Mouse (Mus musculus): ENCODE results near the gene Dbr1. TPM values are rescaled to one million over a fixed set of nuclear protein-coding genes. Genes with fewer than 3 reads are reported as not detected.
"Not testable (repeated sequence)": the region's sequence is repeated elsewhere in the genome, so short reads cannot be mapped to it uniquely, and the experiment has no call there.

Gene Dbr1
- total RNA-seq (2021), result 10 to 100 TPM; 11.4 to 12.4 TPM

DNA sequence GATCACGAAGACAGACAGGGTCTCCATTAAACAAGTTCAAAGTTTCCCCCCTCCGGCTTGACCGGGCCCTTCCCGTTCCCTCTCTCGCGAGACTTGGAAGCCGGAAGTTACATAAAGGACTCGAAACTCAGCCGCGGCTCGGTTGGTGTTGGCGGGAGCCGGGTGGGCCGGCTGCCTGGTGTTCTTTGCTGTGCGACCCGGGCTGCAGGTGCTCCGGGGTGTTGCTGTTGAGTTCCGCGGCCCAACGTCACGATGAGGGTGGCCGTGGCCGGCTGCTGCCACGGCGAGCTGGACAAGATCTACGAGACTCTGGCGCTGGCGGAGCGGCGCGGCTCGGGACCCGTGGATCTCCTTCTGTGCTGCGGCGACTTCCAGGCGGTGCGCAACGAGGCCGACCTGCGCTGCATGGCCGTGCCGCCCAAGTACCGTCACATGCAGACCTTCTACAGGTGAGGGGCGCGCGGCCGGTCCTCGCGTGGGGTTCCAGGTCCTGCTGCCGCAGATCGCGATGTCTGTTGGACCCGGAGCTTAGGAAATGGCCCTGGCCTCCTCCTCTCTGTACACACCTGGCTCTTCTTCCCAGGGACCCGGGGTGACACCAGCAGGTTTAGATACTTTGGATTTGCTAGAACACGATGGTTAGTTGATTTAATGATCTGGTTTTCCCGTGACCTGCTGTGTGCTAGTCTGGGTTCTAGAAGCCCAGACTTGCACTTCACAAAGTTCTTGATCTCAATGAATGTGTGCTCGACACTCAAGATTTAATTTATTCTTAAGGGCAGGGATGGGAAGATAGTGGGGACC is at the start of gene Dbr1:
TSS of gene Dbr1 (plus strand) at position 123 of the 804 bp plus-strand sequence.
- DNase-seq (ENCODE audit: extremely low spot score in 1 of 2, low spot score in 2 of 2), result peak; percentile 93 to 96
- intact Hi-C loops (cut with DNase I), result no loop called here

DNA sequence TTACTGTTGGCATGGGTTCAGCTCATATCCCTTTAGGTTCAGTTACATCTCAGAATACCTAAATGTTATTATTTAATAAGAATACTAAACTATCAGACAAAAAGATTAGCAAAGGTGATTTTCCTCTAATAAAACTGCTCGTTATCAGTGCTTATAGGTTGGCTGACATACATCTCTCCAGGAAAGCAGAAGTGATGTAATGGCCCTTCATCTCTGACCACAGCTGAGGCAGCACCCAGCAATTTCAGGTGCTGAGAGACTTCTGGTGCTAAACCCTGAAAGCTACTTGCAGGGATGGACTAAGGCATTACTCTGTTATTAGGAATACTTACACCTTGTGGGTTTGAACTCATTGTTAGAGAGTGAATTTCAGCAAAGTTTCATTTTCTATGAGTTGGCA is 43.7 kb upstream of the Dbr1 start:
- intact Hi-C loops (cut with DNase I), result no loop called here
- no peak for DNase-seq (ENCODE audit: extremely low spot score in 1 of 2, low spot score in 2 of 2)

- intact Hi-C loops (cut with DNase I), result no loop called here
Observed at GRCm38 (mm10) chr9:99546259-99546658, 29.3 kb upstream of the Dbr1 start.

GRCm38 (mm10) chr9:99552068-99552467 is 23.5 kb upstream of the Dbr1 start:
- intact Hi-C loops (cut with DNase I), result no loop called here
- DNase-seq (ENCODE audit: extremely low spot score in 1 of 2, low spot score in 2 of 2), result no peak

More at GRCm38 (mm10) chr9:99546259-99546658, 29.3 kb upstream of the Dbr1 start:
- DNase-seq (ENCODE audit: extremely low spot score in 1 of 2, low spot score in 2 of 2), result no peak

DNA sequence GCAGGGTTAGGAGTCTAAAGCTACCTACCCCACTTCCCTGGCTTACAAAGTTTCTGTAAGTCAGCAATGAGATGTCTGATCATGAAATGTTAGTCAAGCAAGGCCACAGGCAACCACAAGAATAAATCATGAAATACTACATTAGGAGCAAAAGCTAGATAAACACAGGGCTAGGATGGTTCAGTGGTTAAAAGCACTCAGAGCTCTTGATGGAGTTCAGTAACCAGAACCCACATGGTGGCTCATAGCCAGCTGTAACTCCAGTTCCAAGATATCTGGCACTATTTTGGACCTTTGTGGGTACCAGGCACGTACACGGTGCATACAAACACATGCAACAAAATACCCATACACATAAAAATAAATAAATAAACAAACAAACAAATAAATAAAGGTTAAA is 22.6 kb upstream of the Dbr1 start:
- DNase-seq (ENCODE audit: extremely low spot score in 1 of 2, low spot score in 2 of 2), result no peak
- intact Hi-C loops (cut with DNase I), result no loop called here

- no peak for DNase-seq (ENCODE audit: extremely low spot score in 1 of 2, low spot score in 2 of 2)
- intact Hi-C loops (cut with DNase I), result no loop called here
Observed at GRCm38 (mm10) chr9:99554052-99554451, 21.5 kb upstream of the Dbr1 start.

- intact Hi-C loops (cut with DNase I), result no loop called here
- no peak for DNase-seq (ENCODE audit: extremely low spot score in 1 of 2, low spot score in 2 of 2)
Observed at GRCm38 (mm10) chr9:99555253-99555652, 20.3 kb upstream of the Dbr1 start.

GRCm38 (mm10) chr9:99557580-99558300 is 17.9 kb upstream of the Dbr1 start:
- intact Hi-C loops (cut with DNase I), result no loop called here
- no peak for DNase-seq (ENCODE audit: extremely low spot score in 1 of 2, low spot score in 2 of 2)

GRCm38 (mm10) chr9:99558824-99559556 is 16.6 kb upstream of the Dbr1 start:
- no peak for DNase-seq (ENCODE audit: extremely low spot score in 1 of 2, low spot score in 2 of 2)
- intact Hi-C loops (cut with DNase I), result no loop called here

- intact Hi-C loops (cut with DNase I), result no loop called here
- DNase-seq (ENCODE audit: extremely low spot score in 1 of 2, low spot score in 2 of 2), result no peak
Observed at GRCm38 (mm10) chr9:99559557-99559904, 16.1 kb upstream of the Dbr1 start.

DNA sequence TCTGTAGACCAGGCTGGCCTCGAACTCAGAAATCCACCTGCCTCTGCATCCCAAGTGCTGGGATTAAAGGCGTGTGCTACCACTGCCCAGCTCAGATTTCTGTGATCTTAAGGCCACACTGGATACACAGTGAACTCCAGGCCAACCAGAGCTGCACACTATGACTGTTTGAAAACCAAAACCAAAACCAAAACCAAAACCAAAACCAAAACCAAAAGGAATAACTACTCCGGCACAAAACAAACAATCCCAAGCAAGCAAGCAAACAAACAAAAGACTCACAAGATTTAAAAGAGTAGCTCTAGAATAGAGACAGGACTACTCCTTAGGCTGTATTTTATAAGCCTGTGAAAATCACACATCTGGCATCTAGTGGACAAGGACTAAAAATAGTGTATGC is 15.2 kb upstream of the Dbr1 start:
- intact Hi-C loops (cut with DNase I), result no loop called here
- no peak for DNase-seq (ENCODE audit: extremely low spot score in 1 of 2, low spot score in 2 of 2)

DNA sequence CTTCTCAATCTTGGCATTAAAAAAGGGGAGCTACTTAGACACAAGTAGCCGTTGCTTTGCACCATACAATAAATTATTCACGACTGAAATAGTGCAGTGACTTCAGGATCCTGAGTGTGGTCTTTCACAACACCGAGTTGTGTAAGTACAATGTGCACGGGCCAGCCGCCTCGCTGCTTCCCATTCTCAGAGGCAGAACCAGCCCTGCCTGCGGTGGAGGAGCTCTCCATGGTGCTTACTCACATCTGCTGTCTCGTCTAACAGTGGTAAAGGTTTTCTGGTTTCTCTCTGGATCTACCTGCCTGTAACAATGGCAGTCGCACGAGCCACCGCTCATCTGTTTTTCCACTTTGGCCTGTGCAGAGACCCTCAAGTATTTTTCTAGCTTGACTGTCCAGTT is 11.9 kb upstream of the Dbr1 start:
- peak in 1 of 2 experiments; percentile 44 for DNase-seq (ENCODE audit: extremely low spot score in 1 of 2, low spot score in 2 of 2)
- intact Hi-C loops (cut with DNase I), result no loop called here

GRCm38 (mm10) chr9:99568023-99568346 is 7.6 kb upstream of the Dbr1 start:
- DNase-seq (ENCODE audit: extremely low spot score in 1 of 2, low spot score in 2 of 2), result no peak
- intact Hi-C loops (cut with DNase I), result no loop called here

DNA sequence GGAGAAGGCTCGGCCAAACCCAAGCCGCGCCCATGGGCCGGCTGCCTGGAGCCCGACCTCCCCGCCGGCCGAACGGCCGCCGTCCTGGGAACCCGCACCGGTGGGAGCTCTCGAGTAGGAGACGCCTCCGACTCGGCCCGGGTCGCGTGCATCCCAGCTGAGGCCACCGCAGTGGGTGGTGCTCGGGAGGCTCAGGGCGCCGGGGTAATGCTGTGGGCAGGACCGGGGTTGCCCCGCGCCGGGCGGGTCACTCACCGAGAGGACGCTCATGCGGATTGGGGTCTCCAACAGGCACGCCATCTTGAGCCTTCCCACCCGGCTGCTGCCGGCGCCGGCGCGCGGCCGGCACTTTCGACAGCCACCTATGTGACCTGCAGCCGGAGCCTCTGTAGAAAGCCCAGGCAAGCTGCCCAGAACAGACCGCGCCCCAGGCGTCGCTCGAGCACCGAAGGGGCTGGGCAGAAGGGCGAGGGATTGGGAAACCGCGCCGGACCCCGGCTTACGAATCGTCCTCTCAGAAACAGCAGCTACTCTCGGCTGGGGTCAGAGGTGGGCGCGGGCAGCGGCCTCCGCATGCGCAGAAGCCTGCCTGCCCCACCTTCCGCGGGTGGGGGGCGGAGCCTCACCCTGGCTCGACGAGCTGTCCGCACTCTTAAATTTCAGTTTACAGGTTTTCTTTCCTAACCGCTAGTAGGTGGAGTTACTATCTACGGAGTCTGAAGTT is 7.1 kb upstream of the Dbr1 start, which contains the start of gene Armc8:
TSS of gene Armc8 (minus strand) at position 553 of the 724 bp plus-strand sequence.
- intact Hi-C loops (cut with DNase I), result no loop called here
- DNase-seq (ENCODE audit: extremely low spot score in 1 of 2, low spot score in 2 of 2), result peak; percentile 84 to 94

DNA sequence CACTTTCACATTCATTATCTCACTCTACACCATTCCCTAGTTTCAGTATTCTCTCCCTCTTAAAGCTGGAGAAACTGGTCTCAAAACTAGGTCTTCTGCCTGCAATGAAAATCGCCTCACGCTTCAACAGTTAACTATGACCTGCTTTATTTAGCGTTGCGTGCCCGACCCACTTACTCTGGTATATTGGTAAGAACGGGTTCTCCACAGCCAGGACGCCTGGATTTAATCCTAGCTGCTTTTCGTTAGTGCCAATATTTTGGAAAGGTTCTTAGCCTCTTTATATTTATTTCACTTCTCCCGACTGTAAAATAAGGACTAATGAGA is 6.6 kb upstream of the Dbr1 start:
- intact Hi-C loops (cut with DNase I), result no loop called here
- no peak for DNase-seq (ENCODE audit: extremely low spot score in 1 of 2, low spot score in 2 of 2)

DNA sequence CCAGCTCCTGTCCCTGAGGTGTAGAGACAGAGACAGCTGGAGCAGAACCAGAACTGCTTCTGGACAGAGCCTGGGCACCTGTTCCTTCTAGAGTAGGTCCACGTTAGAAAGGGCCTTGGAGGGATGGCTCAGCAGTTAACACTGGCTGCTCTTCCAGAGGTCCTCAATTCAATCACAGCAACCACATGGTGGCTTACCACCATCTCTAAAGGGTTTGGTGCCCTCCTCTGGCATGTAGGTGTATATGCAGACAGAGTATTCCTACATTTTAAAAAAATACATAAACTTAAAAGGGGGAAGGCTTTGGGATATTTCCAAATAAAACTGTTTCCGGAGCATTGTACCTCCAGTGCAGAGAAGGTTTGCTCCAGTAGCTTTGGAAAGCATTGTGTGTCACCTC is 5.1 kb downstream of the Dbr1 start:
- intact Hi-C loops (cut with DNase I), result no loop called here
- no peak for DNase-seq (ENCODE audit: extremely low spot score in 1 of 2, low spot score in 2 of 2)

DNA sequence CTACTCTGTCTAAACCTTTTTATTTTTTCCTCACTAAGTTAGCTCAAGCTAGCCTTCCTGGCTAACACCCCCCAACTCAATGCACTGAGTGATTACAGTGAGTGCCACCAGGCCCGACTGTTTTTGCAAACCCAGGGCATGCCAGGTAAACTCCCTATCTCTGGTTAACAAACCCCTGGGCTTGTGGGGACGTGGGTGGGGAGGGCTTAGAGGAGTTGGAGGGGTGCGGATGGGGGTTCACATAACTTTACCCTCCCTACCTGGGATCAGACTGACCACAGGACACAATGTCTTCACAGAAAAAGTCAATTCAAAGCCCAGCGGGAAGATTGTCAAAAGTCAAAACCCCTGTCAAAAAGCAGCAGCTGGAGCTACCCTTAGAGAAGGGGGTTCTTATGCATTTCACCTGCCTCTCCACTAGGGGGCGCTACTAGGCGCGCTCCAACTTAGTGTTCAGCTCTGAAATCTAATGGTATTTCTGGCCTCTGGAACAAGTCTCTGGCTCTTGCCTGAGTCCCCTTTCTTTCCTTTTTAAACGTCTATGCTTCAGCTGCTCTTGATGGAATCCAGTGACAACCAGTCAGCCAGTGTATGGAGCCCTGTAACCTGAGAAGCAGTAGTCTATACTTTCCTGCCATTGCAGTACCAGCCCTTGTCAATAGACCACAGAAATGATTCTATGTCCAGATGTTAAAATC is 12.1 kb downstream of the Dbr1 start:
- intact Hi-C loops (cut with DNase I), result loop anchor here (5.0 kb wide), 2 partner anchors 40 to 75 kb away; partner anchors contain the start of gene Dzip1l
- peak in 1 of 2 experiments; percentile 51 for DNase-seq (ENCODE audit: extremely low spot score in 1 of 2, low spot score in 2 of 2)

DNA sequence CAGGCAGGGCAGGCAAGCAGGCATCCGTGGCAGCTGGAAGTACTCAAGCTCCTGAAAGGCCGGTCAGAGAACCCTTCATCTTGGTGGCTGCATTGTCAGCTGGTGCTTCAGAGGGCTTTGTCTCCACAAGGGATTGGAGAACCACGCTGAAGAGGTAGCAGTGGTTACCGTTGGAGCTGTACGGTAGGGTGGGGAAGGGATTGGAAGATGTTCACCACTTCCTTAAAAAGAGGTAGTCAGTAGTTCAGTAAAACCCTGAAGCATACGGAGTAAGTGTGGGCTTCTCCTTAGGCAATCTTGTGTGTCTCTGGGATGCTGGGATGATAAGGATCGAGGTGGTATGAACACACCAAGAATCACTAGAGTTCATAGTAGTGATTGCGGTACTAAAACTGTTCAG is 15.5 kb downstream of the Dbr1 start:
- no peak for DNase-seq (ENCODE audit: extremely low spot score in 1 of 2, low spot score in 2 of 2)
- intact Hi-C loops (cut with DNase I), result no loop called here

- DNase-seq (ENCODE audit: extremely low spot score in 1 of 2, low spot score in 2 of 2); intact Hi-C loops (cut with DNase I): not testable (repeated sequence)
Observed at GRCm38 (mm10) chr9:99599127-99599526, 23.5 kb downstream of the Dbr1 start.

Data from left cerebral cortex, postnatal 10 days (tissue).